21 mouse cellular contexts compared by ENCODE assay signal in genomic region chr6:71096126-71096525, GRCm38 (mm10). TPM values are rescaled to one million over a fixed set of nuclear protein-coding genes. Genes with fewer than 3 reads are reported as not detected.
"Had no signal": no experiment of that assay in that cellular context is flagged by ENCODE, and none has a peak within 500 bp of the region (broad histone marks: within the 10 kb centered on the region; RNA-seq: fewer than 3 reads in every experiment).

No protein-coding gene starts in this region.

- H3K4me2 ChIP-seq: lung, embryonic 14.5 days; midbrain, embryonic 12.5 days; neural tube, embryonic 13.5 days; neural tube, embryonic 15.5 days had no signal

- H3K9me3 ChIP-seq: midbrain, embryonic 10.5 days; midbrain, embryonic 12.5 days; neural tube, embryonic 13.5 days; neural tube, embryonic 15.5 days had no signal

- H3K27ac ChIP-seq: midbrain, embryonic 10.5 days; midbrain, embryonic 12.5 days; neural tube, embryonic 13.5 days; neural tube, embryonic 15.5 days had no signal

- ATAC-seq: midbrain, embryonic 16.5 days had no signal

- DNase-seq: lung, adult 18-20 months; lung, embryonic 14.5 days; lung, postnatal 10 days; lung, postnatal 4 days; midbrain, embryonic 14.5 days; retina, postnatal 1 day; right cerebral cortex, adult 18-20 months; right cerebral cortex, postnatal 25 days; right cerebral cortex, postnatal 4 days; spleen, adult 18-20 months; thymus, adult 18-20 months; thymus, postnatal 14 days; thymus, postnatal 36 days had no signal

- H3K4me3 ChIP-seq: midbrain, embryonic 10.5 days; midbrain, embryonic 12.5 days; myocyte; neural tube, embryonic 13.5 days; neural tube, embryonic 15.5 days had no signal

- H3K4me1 ChIP-seq: midbrain, embryonic 10.5 days; midbrain, embryonic 12.5 days; neural tube, embryonic 13.5 days; neural tube, embryonic 15.5 days had no signal

- H3K27me3 ChIP-seq: midbrain, embryonic 12.5 days; neural tube, embryonic 13.5 days; neural tube, embryonic 15.5 days had no signal

- H3K36me3 ChIP-seq: midbrain, embryonic 10.5 days; midbrain, embryonic 12.5 days; neural tube, embryonic 13.5 days; neural tube, embryonic 15.5 days had no signal

- H3K9ac ChIP-seq: lung, embryonic 14.5 days; midbrain, embryonic 12.5 days; neural tube, embryonic 13.5 days; neural tube, embryonic 15.5 days had no signal

RNA-seq across cellular contexts. Expression of gene Thnsl2, which starts 48.1 kb away (rescaled TPM):
- total RNA-seq: megakaryocyte, adult 5-6 weeks; megakaryocyte-erythroid progenitor cell, adult 5-6 weeks had no signal
